ENCODE assay signal across 10 mouse cellular contexts in genomic region chr6:28618299-28618698, GRCm38 (mm10).
DNase-seq lines count a peak whose midpoint lies in the region; ATAC-seq and TF ChIP-seq lines count a peak whose summit lies in the region.
"Had no signal": no experiment of that assay in that cellular context is flagged by ENCODE, and none has a peak within 500 bp of the region (broad histone marks: within the 10 kb centered on the region; RNA-seq: fewer than 3 reads in every experiment).

No protein-coding gene starts in this region.

- WGBS in heart, embryonic 13.5 days, result 43% methylated on average over 3 of the region's 3 CpGs
- 78% methylated on average over 3 of the region's 3 CpGs for WGBS in liver, embryonic 12.5 days (ENCODE audit: insufficient replicate concordance)
- 10% methylated on average over 3 of the region's 3 CpGs for WGBS in forebrain, embryonic 14.5 days

- TF ChIP-seq CTCF in brain, embryonic 14.5 days (IDR thresholded peaks at IDR 0.05; ENCODE audit: borderline replicate concordance, extremely low read depth, insufficient read depth, insufficient read length), result no peak

- H3K9ac ChIP-seq in heart, embryonic 13.5 days, result no peak overlapping the region
- H3K9ac ChIP-seq in liver, embryonic 12.5 days, result no peak overlapping the region
- no peak overlapping the region for H3K9ac ChIP-seq in forebrain, embryonic 14.5 days (ENCODE audit: low read length)
- H3K9ac ChIP-seq: midbrain, embryonic 15.5 days had no signal

- H3K36me3 ChIP-seq in heart, embryonic 13.5 days, result no peaks in the 10 kb centered on the region
- H3K36me3 ChIP-seq in liver, embryonic 12.5 days, result no peaks in the 10 kb centered on the region
- H3K36me3 ChIP-seq in forebrain, embryonic 14.5 days (ENCODE audit: control insufficient read depth, insufficient read depth, low read length), result no peaks in the 10 kb centered on the region
- H3K36me3 ChIP-seq: midbrain, embryonic 15.5 days had no signal

- H3K4me3 ChIP-seq in heart, embryonic 13.5 days, result no peak overlapping the region
- H3K4me3 ChIP-seq in liver, embryonic 12.5 days, result no peak overlapping the region
- H3K4me3 ChIP-seq in forebrain, embryonic 14.5 days (ENCODE audit: low read depth, low read length), result no peak overlapping the region
- H3K4me3 ChIP-seq: midbrain, embryonic 15.5 days had no signal

- no peak for DNase-seq in heart, postnatal 4 days
- no peak for DNase-seq in liver
- peak; percentile 81 for DNase-seq in brain, embryonic 14.5 days (ENCODE audit: low read depth)
- peak; percentile 63 for DNase-seq in forebrain, embryonic 14.5 days (ENCODE audit: low spot score)
- no peak for DNase-seq in cerebellum, postnatal 36 days
- DNase-seq in Muller cell, postnatal 12 days (ENCODE audit: inconsistent ontology term), result no peak

- TF ChIP-seq POLR2A in brain, embryonic 14.5 days (IDR thresholded peaks at IDR 0.05; ENCODE audit: borderline replicate concordance, extremely low read depth, insufficient read depth, insufficient read length, poor library complexity, severe bottlenecking), result no peak

- no peaks in the 10 kb centered on the region for H3K9me3 ChIP-seq in heart, embryonic 13.5 days
- H3K9me3 ChIP-seq in liver, embryonic 12.5 days (replicated peaks), result no peaks in the 10 kb centered on the region
- no peaks in the 10 kb centered on the region for H3K9me3 ChIP-seq in forebrain, embryonic 14.5 days (replicated peaks; ENCODE audit: control insufficient read depth, low read length)
- H3K9me3 ChIP-seq: midbrain, embryonic 15.5 days had no signal

- peak overlapping the region; percentile 86 for H3K27ac ChIP-seq in heart, embryonic 13.5 days (replicated peaks)
- H3K27ac ChIP-seq in liver, embryonic 12.5 days, result peak overlapping the region; percentile 50; the same call in 1 of the 2 replicates
- H3K27ac ChIP-seq in forebrain, embryonic 14.5 days (ENCODE audit: low read depth, low read length), result no peak overlapping the region
- H3K27ac ChIP-seq: macrophage; midbrain, embryonic 15.5 days had no signal

- ATAC-seq in heart, embryonic 13.5 days (ENCODE audit: extremely low read depth, insufficient number of reproducible peaks, low FRiP score, low TSS enrichment), result no peak
- ATAC-seq in liver, embryonic 12.5 days, result no peak
- peak; percentile 77 for ATAC-seq in forebrain, embryonic 14.5 days
- ATAC-seq: midbrain, embryonic 15.5 days had no signal

- peak overlapping the region; percentile 49 for H3K4me2 ChIP-seq in heart, embryonic 13.5 days
- H3K4me2 ChIP-seq in liver, embryonic 12.5 days, result no peak overlapping the region
- H3K4me2 ChIP-seq in forebrain, embryonic 14.5 days (ENCODE audit: low read length), result peak overlapping the region; percentile 16; the same call in 1 of the 2 replicates
- H3K4me2 ChIP-seq: midbrain, embryonic 15.5 days had no signal

- H3K4me1 ChIP-seq in heart, embryonic 13.5 days, result peaks cover 50% of the 10 kb centered on the region
- H3K4me1 ChIP-seq in liver, embryonic 12.5 days, result peaks cover 75% of the 10 kb centered on the region
- peaks cover 21% of the 10 kb centered on the region for H3K4me1 ChIP-seq in forebrain, embryonic 14.5 days (ENCODE audit: control insufficient read depth, insufficient read depth, low read length)

- H3K27me3 ChIP-seq in heart, embryonic 13.5 days (replicated peaks), result no peaks in the 10 kb centered on the region
- H3K27me3 ChIP-seq in liver, embryonic 12.5 days (replicated peaks), result no peaks in the 10 kb centered on the region
- no peaks in the 10 kb centered on the region for H3K27me3 ChIP-seq in forebrain, embryonic 14.5 days (replicated peaks; ENCODE audit: control insufficient read depth, insufficient read depth, low read length)
- H3K27me3 ChIP-seq: midbrain, embryonic 15.5 days had no signal

Comparison
In these comparisons a context has a peak if more than half of its experiments do, and no peak if none do; other contexts are left out.
1. DNase-seq: peak in brain, embryonic 14.5 days (single experiment) and forebrain, embryonic 14.5 days (single experiment); none in heart, postnatal 4 days (single experiment), liver (single experiment), cerebellum, postnatal 36 days (0 of 2) and Muller cell, postnatal 12 days (single experiment).